Mouse (Mus musculus): Measurements from ENCODE around the gene Stx8.

Gene Stx8

GRCm38 (mm10) chr11:68227837-68228236 is 261.8 kb downstream of the Stx8 start:
- no peak for DNase-seq (ENCODE audit: low spot score)

GRCm38 (mm10) chr11:68228941-68229665 is 263.1 kb downstream of the Stx8 start:
- DNase-seq (ENCODE audit: low spot score) = no peak

- no peak for DNase-seq (ENCODE audit: low spot score)
Observed at GRCm38 (mm10) chr11:68231558-68231957, 265.6 kb downstream of the Stx8 start.

GRCm38 (mm10) chr11:68233469-68233965 is 267.5 kb downstream of the Stx8 start:
- no peak for DNase-seq (ENCODE audit: low spot score)

GRCm38 (mm10) chr11:68239756-68240155 is 273.8 kb downstream of the Stx8 start:
- no peak for DNase-seq (ENCODE audit: low spot score)

- no peak for DNase-seq (ENCODE audit: low spot score)
Observed at GRCm38 (mm10) chr11:68244254-68244991, 278.4 kb downstream of the Stx8 start.

- no peak for DNase-seq (ENCODE audit: low spot score)
Observed at GRCm38 (mm10) chr11:68244992-68245261, 278.9 kb downstream of the Stx8 start.

- no peak for DNase-seq (ENCODE audit: low spot score)
Observed at GRCm38 (mm10) chr11:68247897-68248296, 281.9 kb downstream of the Stx8 start.

GRCm38 (mm10) chr11:68250106-68250505 is 284.1 kb downstream of the Stx8 start:
- DNase-seq (ENCODE audit: low spot score) = no peak

GRCm38 (mm10) chr11:68253531-68253930 is 287.5 kb downstream of the Stx8 start:
- no peak for DNase-seq (ENCODE audit: low spot score)
